Mouse (Mus musculus) thymus, adult 2 months (tissue): ENCODE measurements at regions not wholly inside any gene's neighbourhood (a gene's known extent, or its start where the extent isn't known, plus 50 kb on each side); places are given as distances from the start of the nearest gene placed in this dataset.

Experiments
- CTCF ChIP-seq: fragments of 200-500 bp; IDR thresholded peaks from 2 replicates; pipeline ENCODE4 v1.5.1; 2012; ENCODE audit warnings: mild to moderate bottlenecking, control low read depth, low read length, moderate library complexity, borderline replicate concordance; ENCODE audit not compliant: control insufficient read depth, poor library complexity, insufficient read depth; ENCODE audit errors: extremely low read depth
- POLR2A ChIP-seq: fragments of 200-500 bp; IDR thresholded peaks from 2 replicates; pipeline ENCODE4 v1.6.1; 2012; ENCODE audit warnings: mild to moderate bottlenecking, low read length, control low read depth, moderate library complexity; ENCODE audit not compliant: control insufficient read depth, poor library complexity, insufficient read depth; ENCODE audit errors: extremely low read depth

GRCm38 (mm10) chr13:71532796-71533351 lies 430.6 kb downstream of the Irx1 start:
- TF ChIP-seq POLR2A (no peak), CTCF (no peak)
